Comparison of ENCODE assay signal across 19 mouse cellular contexts in the genomic region with DNA sequence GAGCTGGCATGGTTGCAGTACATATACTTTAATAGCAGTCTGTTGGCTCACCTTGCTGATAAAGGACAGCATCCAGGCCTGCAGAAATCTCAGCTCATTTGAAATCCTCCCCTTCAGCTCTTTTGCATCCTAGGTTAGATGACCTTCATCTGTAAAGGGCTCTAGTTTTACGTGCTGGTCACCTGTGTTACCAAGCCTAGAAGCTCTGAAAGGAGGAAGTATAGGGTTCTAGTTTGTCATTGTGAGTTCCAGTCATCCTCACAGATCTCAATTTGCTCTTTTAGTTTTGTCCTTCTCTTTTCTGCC. TPM values are rescaled to one million over a fixed set of nuclear protein-coding genes. Genes with fewer than 3 reads are reported as not detected.
DNase-seq lines count a peak whose midpoint lies in the region; ATAC-seq and TF ChIP-seq lines count a peak whose summit lies in the region.
"Had no signal": no experiment of that assay in that cellular context is flagged by ENCODE, and none has a peak within 500 bp of the region (broad histone marks: within the 10 kb centered on the region; RNA-seq: fewer than 3 reads in every experiment).

No protein-coding gene starts in this region.

- no peak overlapping the region for H3K4me2 ChIP-seq in limb, embryonic 13.5 days (replicated peaks)
- H3K4me2 ChIP-seq in forebrain, embryonic 15.5 days (replicated peaks): 0 out of 2 replicates have a peak overlapping the region, but pooled peaks have one; percentile 3
- no peak overlapping the region for H3K4me2 ChIP-seq in hindbrain, embryonic 15.5 days
- H3K4me2 ChIP-seq in midbrain, postnatal 0 days (ENCODE audit: low read depth, low read length, poor library complexity, severe bottlenecking): no peak overlapping the region
- H3K4me2 ChIP-seq: heart, embryonic 13.5 days; neural tube, embryonic 12.5 days had no signal

- no peak for DNase-seq in limb, embryonic 10.5 days (ENCODE audit: low spot score)
- DNase-seq in midbrain, postnatal 0 days (ENCODE audit: low spot score): no peak
- no peak for DNase-seq in T-cell, adult 2 months (ENCODE audit: low spot score)
- DNase-seq in spleen, postnatal 36 days (ENCODE audit: low spot score in 2 of 2): no peak
- no peak for DNase-seq in cerebellum, postnatal 4 days (ENCODE audit: low spot score in 2 of 2)
- DNase-seq: cerebellum, adult 9-11 months; heart, postnatal 36 days; lung, adult 18-20 months; thymus, postnatal 36 days had no signal

- H3K27me3 ChIP-seq in limb, embryonic 13.5 days: no peaks in the 10 kb centered on the region
- no peaks in the 10 kb centered on the region for H3K27me3 ChIP-seq in limb, embryonic 10.5 days (ENCODE audit: low read depth, poor library complexity, severe bottlenecking)
- H3K27me3 ChIP-seq in forebrain, embryonic 15.5 days: no peaks in the 10 kb centered on the region
- H3K27me3 ChIP-seq in hindbrain, embryonic 15.5 days: no peaks in the 10 kb centered on the region
- H3K27me3 ChIP-seq in midbrain, postnatal 0 days (ENCODE audit: insufficient read depth, low read length): no peaks in the 10 kb centered on the region
- H3K27me3 ChIP-seq: heart, embryonic 13.5 days; neural tube, embryonic 12.5 days had no signal

- H3K9ac ChIP-seq in limb, embryonic 13.5 days: peak overlapping the region; percentile 1; the same call in 1 of the 2 replicates
- H3K9ac ChIP-seq in forebrain, embryonic 15.5 days (replicated peaks): no peak overlapping the region
- no peak overlapping the region for H3K9ac ChIP-seq in hindbrain, embryonic 15.5 days
- H3K9ac ChIP-seq in midbrain, postnatal 0 days (replicated peaks; ENCODE audit: low read length, poor library complexity, severe bottlenecking): no peak overlapping the region
- H3K9ac ChIP-seq: heart, embryonic 13.5 days; neural tube, embryonic 12.5 days had no signal

- no peak overlapping the region for H3K4me3 ChIP-seq in limb, embryonic 13.5 days
- no peak overlapping the region for H3K4me3 ChIP-seq in limb, embryonic 10.5 days
- H3K4me3 ChIP-seq in forebrain, embryonic 15.5 days: no peak overlapping the region
- H3K4me3 ChIP-seq in hindbrain, embryonic 15.5 days: no peak overlapping the region
- no peak overlapping the region for H3K4me3 ChIP-seq in midbrain, postnatal 0 days (ENCODE audit: low read depth, low read length)
- H3K4me3 ChIP-seq: heart, embryonic 13.5 days; neural tube, embryonic 12.5 days had no signal

- no peak for TF ChIP-seq CTCF in midbrain, postnatal 0 days (IDR thresholded peaks at IDR 0.05)

- H3K4me1 ChIP-seq in limb, embryonic 13.5 days: peaks cover 23% of the 10 kb centered on the region
- peaks cover 25% of the 10 kb centered on the region for H3K4me1 ChIP-seq in limb, embryonic 10.5 days
- peaks cover 32% of the 10 kb centered on the region for H3K4me1 ChIP-seq in forebrain, embryonic 15.5 days
- H3K4me1 ChIP-seq in hindbrain, embryonic 15.5 days (replicated peaks): peaks cover 23% of the 10 kb centered on the region
- H3K4me1 ChIP-seq in midbrain, postnatal 0 days (ENCODE audit: insufficient read depth, low read length): no peaks in the 10 kb centered on the region; the same call in 1 of the 2 replicates

- peaks cover 4% of the 10 kb centered on the region; the same call in 1 of the 2 replicates for H3K36me3 ChIP-seq in limb, embryonic 13.5 days
- peaks cover 4% of the 10 kb centered on the region; the same call in 1 of the 2 replicates for H3K36me3 ChIP-seq in limb, embryonic 10.5 days
- no peaks in the 10 kb centered on the region for H3K36me3 ChIP-seq in forebrain, embryonic 15.5 days
- no peaks in the 10 kb centered on the region for H3K36me3 ChIP-seq in hindbrain, embryonic 15.5 days
- no peaks in the 10 kb centered on the region for H3K36me3 ChIP-seq in midbrain, postnatal 0 days (ENCODE audit: insufficient read depth, low read length)
- H3K36me3 ChIP-seq: heart, embryonic 13.5 days; neural tube, embryonic 12.5 days had no signal

- ATAC-seq in limb, embryonic 13.5 days (ENCODE audit: low FRiP score, low read depth): no peak
- no peak for ATAC-seq in forebrain, embryonic 15.5 days (replicated peaks)
- no peak for ATAC-seq in hindbrain, embryonic 15.5 days (ENCODE audit: low FRiP score, low read depth)
- no peak; the same call in 1 of the 2 replicates for ATAC-seq in midbrain, postnatal 0 days (ENCODE audit: low FRiP score)
- ATAC-seq: intestine, embryonic 16.5 days had no signal

- 89% methylated on average over 1 of the region's 1 CpGs for WGBS in limb, embryonic 13.5 days
- WGBS in limb, embryonic 10.5 days: 94% methylated on average over 1 of the region's 1 CpGs
- WGBS in forebrain, embryonic 15.5 days: 74% methylated on average over 1 of the region's 1 CpGs
- WGBS in hindbrain, embryonic 15.5 days: 93% methylated on average over 1 of the region's 1 CpGs
- WGBS in midbrain, postnatal 0 days: 83% methylated on average over 1 of the region's 1 CpGs

- no peaks in the 10 kb centered on the region for H3K9me3 ChIP-seq in limb, embryonic 13.5 days
- H3K9me3 ChIP-seq in limb, embryonic 10.5 days (replicated peaks): no peaks in the 10 kb centered on the region
- H3K9me3 ChIP-seq in forebrain, embryonic 15.5 days: no peaks in the 10 kb centered on the region
- no peaks in the 10 kb centered on the region for H3K9me3 ChIP-seq in hindbrain, embryonic 15.5 days
- no peaks in the 10 kb centered on the region for H3K9me3 ChIP-seq in midbrain, postnatal 0 days (ENCODE audit: low read length)
- H3K9me3 ChIP-seq: heart, embryonic 13.5 days; neural tube, embryonic 12.5 days had no signal

- no peak overlapping the region; the same call in 1 of the 2 replicates for H3K27ac ChIP-seq in limb, embryonic 13.5 days
- no peak overlapping the region for H3K27ac ChIP-seq in limb, embryonic 10.5 days
- H3K27ac ChIP-seq in forebrain, embryonic 15.5 days (replicated peaks): peak overlapping the region; percentile 71
- peak overlapping the region; percentile 66 for H3K27ac ChIP-seq in hindbrain, embryonic 15.5 days (replicated peaks)
- peak overlapping the region; percentile 47; the same call in 1 of the 2 replicates for H3K27ac ChIP-seq in midbrain, postnatal 0 days (ENCODE audit: low read depth, low read length)
- H3K27ac ChIP-seq: heart, embryonic 13.5 days; kidney, postnatal 0 days; neural tube, embryonic 12.5 days had no signal

RNA-seq across cellular contexts. Expression of a gene that starts 6.4 kb away (rescaled TPM):
- 46.6 and 47.1 TPM in 2 replicates for polyA plus RNA-seq in limb, embryonic 13.5 days (2015; fragmentation: Nextera tagmentation; extraction: Ambion mirVana)
- 54.3 and 56.9 TPM in 2 replicates for polyA plus RNA-seq in limb, embryonic 10.5 days (2016; fragmentation: Nextera tagmentation; extraction: Ambion mirVana)
- polyA plus RNA-seq in forebrain, embryonic 15.5 days (2015; fragmentation: Nextera tagmentation; extraction: Ambion mirVana): 66.8 and 69.5 TPM in 2 replicates
- 68.3 and 76.0 TPM in 2 replicates for polyA plus RNA-seq in hindbrain, embryonic 15.5 days (2015; fragmentation: Nextera tagmentation; extraction: Ambion mirVana)
- total RNA-seq in midbrain, postnatal 0 days (2014; rRNA removed): 28.3 and 41.0 TPM in 2 replicates
- polyA plus RNA-seq in midbrain, postnatal 0 days (2015; fragmentation: Nextera tagmentation; extraction: Ambion mirVana): 70.7 and 79.9 TPM in 2 replicates

RNA-seq across cellular contexts. Expression of a gene that starts 6.7 kb away (rescaled TPM):
- polyA plus RNA-seq in limb, embryonic 13.5 days (2015; fragmentation: Nextera tagmentation; extraction: Ambion mirVana): 8.8 and 9.6 TPM in 2 replicates
- polyA plus RNA-seq in limb, embryonic 10.5 days (2016; fragmentation: Nextera tagmentation; extraction: Ambion mirVana): 14.1 and 14.5 TPM in 2 replicates
- 5.1 and 5.5 TPM in 2 replicates for polyA plus RNA-seq in forebrain, embryonic 15.5 days (2015; fragmentation: Nextera tagmentation; extraction: Ambion mirVana)
- 2.9 and 4.1 TPM in 2 replicates for polyA plus RNA-seq in hindbrain, embryonic 15.5 days (2015; fragmentation: Nextera tagmentation; extraction: Ambion mirVana)
- total RNA-seq in midbrain, postnatal 0 days (2014; rRNA removed): 2.7 and 4.9 TPM in 2 replicates
- 1.4 TPM in 2 replicates for polyA plus RNA-seq in midbrain, postnatal 0 days (2015; fragmentation: Nextera tagmentation; extraction: Ambion mirVana)

RNA-seq across cellular contexts. Expression of a gene that starts 31.5 kb away (rescaled TPM):
- polyA plus RNA-seq in limb, embryonic 13.5 days (2015; fragmentation: Nextera tagmentation; extraction: Ambion mirVana): 3.8 and 4.1 TPM in 2 replicates
- 3.4 and 5.2 TPM in 2 replicates for polyA plus RNA-seq in limb, embryonic 10.5 days (2016; fragmentation: Nextera tagmentation; extraction: Ambion mirVana)
- polyA plus RNA-seq in forebrain, embryonic 15.5 days (2015; fragmentation: Nextera tagmentation; extraction: Ambion mirVana): 2.8 and 3.1 TPM in 2 replicates
- polyA plus RNA-seq in hindbrain, embryonic 15.5 days (2015; fragmentation: Nextera tagmentation; extraction: Ambion mirVana): 11.2 and 14.0 TPM in 2 replicates
- 40.5 and 46.0 TPM in 2 replicates for total RNA-seq in midbrain, postnatal 0 days (2014; rRNA removed)
- 15.7 and 18.1 TPM in 2 replicates for polyA plus RNA-seq in midbrain, postnatal 0 days (2015; fragmentation: Nextera tagmentation; extraction: Ambion mirVana)

RNA-seq across cellular contexts. Expression of a gene that starts 45.8 kb away (rescaled TPM):
- polyA plus RNA-seq in limb, embryonic 13.5 days (2015; fragmentation: Nextera tagmentation; extraction: Ambion mirVana): 1.5 and 1.6 TPM in 2 replicates
- 4.3 and 7.3 TPM in 2 replicates for polyA plus RNA-seq in limb, embryonic 10.5 days (2016; fragmentation: Nextera tagmentation; extraction: Ambion mirVana)
- 9.4 and 15.7 TPM in 2 replicates for polyA plus RNA-seq in forebrain, embryonic 15.5 days (2015; fragmentation: Nextera tagmentation; extraction: Ambion mirVana)
- 17.0 and 19.3 TPM in 2 replicates for polyA plus RNA-seq in hindbrain, embryonic 15.5 days (2015; fragmentation: Nextera tagmentation; extraction: Ambion mirVana)
- 10.9 and 11.8 TPM in 2 replicates for total RNA-seq in midbrain, postnatal 0 days (2014; rRNA removed)
- polyA plus RNA-seq in midbrain, postnatal 0 days (2015; fragmentation: Nextera tagmentation; extraction: Ambion mirVana): 18.1 and 20.7 TPM in 2 replicates
- total RNA-seq: ES-E14; liver, adult 2 months; megakaryocyte-erythroid progenitor cell, adult 5-6 weeks had no signal
- polyA plus RNA-seq: liver, adult 2 months had no signal

Comparison
In these comparisons a context has a peak if more than half of its experiments do, and no peak if none do; other contexts are left out.
1. H3K27ac ChIP-seq: peak in forebrain, embryonic 15.5 days (single experiment), hindbrain, embryonic 15.5 days (single experiment) and midbrain, postnatal 0 days (single experiment); none in limb, embryonic 13.5 days (single experiment) and limb, embryonic 10.5 days (single experiment).